Mouse (Mus musculus): Measurements from ENCODE around the gene Olfr794. TPM values are rescaled to one million over a fixed set of nuclear protein-coding genes. Genes with fewer than 3 reads are reported as not detected.

Olfr794 gene
- not detected in 2 replicates for polyA plus RNA-seq (2015; fragmentation: Nextera tagmentation; extraction: Ambion mirVana)

DNA sequence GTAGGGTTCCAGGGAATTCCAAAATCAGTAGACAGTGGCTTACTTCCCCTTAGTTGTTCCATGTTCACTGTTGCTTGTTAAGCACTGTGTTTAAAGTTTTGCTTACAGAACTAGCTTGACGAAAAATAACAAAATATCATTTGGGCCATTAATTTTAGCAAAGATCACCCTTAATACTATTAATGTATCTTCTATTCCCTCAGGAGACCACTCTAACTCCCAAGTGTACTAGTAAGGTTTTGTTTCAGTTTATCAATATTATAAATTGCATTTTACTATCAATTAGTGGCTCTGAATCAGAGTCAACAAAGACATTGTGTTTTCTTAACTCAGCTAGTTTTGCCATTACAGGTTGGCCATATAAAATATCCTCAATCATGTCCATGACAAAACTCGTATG is at the start of gene Olfr794:
Gene Olfr794, plus strand, starts transcription at position 301 of the 400 bp plus-strand sequence.
- no peak for ATAC-seq
- no peaks in the 10 kb centered on the region for H3K27me3 ChIP-seq
- no peak within 1 kb of the TSS for H3K4me3 ChIP-seq
- H3K9me3 ChIP-seq (replicated peaks): no peaks in the 10 kb centered on the region
- H3K36me3 ChIP-seq (ENCODE audit: poor library complexity, severe bottlenecking): no peaks in the 10 kb centered on the region
- H3K4me2 ChIP-seq: no peak within 1 kb of the TSS
- 84% methylated on average over 2 of the region's 2 CpGs for WGBS
- H3K27ac ChIP-seq: no peak within 1 kb of the TSS
- no peaks in the 10 kb centered on the region for H3K4me1 ChIP-seq
- no peak within 1 kb of the TSS for H3K9ac ChIP-seq

DNA sequence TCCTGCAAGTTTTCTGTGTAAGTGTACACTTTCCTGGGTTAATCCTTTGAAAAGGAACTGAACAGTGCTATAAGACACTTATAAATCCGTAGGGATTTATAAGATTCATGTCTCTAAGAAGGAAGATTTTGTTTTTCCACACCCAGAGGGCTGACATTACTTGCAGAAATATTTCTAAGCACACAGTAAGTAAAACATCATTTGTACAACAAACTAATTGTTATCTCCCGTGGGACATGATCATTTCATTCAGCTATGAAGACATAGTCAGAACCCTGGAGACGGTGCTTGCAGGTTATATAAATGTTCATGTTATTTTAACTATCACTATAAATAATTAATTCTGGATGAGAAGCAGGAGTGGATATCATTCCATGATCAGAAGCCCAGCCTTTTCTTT is 46.0 kb upstream of the Olfr794 start, which contains the start of gene Olfr791:
Gene Olfr791, plus strand, starts transcription at position 301 of the 400 bp plus-strand sequence.
- Histone ChIP-seq H3K9me3 (replicated peaks) (no peaks in the 10 kb centered on the region), H3K4me2 (no peak within 1 kb of the TSS), H3K9ac (no peak within 1 kb of the TSS), H3K4me1 (no peaks in the 10 kb centered on the region), H3K27ac (no peak within 1 kb of the TSS), H3K4me3 (no peak within 1 kb of the TSS), H3K36me3 (ENCODE audit: poor library complexity, severe bottlenecking) (no peaks in the 10 kb centered on the region), H3K27me3 (no peaks in the 10 kb centered on the region)
- 73% methylated on average over 3 of the region's 3 CpGs for WGBS
- ATAC-seq: no peak

DNA sequence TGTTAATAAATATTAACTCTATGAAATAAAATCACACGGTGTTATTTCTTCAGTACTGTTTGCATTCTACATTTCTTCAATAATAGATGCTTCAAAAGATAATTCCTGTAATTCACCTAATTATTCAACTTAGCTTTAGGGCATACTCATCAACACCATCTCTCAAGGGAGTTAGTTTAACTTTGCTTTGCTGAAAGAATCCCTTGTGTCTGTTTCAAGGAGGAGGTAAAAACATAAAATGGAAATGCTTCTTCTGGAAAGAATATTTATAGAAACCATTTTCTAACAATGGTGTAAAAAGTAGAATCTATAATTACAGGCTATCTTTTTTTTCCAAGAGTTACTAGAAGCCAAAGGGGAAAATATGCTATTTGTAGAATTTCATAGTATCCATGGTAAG is 28.6 kb upstream of the Olfr794 start, which contains the start of gene Olfr792:
Gene Olfr792, plus strand, starts transcription at position 301 of the 400 bp plus-strand sequence.
- H3K9ac ChIP-seq: no peak within 1 kb of the TSS
- no peak within 1 kb of the TSS for H3K27ac ChIP-seq
- H3K27me3 ChIP-seq: no peaks in the 10 kb centered on the region
- H3K36me3 ChIP-seq (ENCODE audit: poor library complexity, severe bottlenecking): no peaks in the 10 kb centered on the region
- no peak within 1 kb of the TSS for H3K4me3 ChIP-seq
- H3K9me3 ChIP-seq (replicated peaks): peaks cover 3% of the 10 kb centered on the region; the same call in 1 of the 2 replicates
- no peak for ATAC-seq
- no peaks in the 10 kb centered on the region for H3K4me1 ChIP-seq
- H3K4me2 ChIP-seq: no peak within 1 kb of the TSS
- 82% methylated on average over 1 of the region's 1 CpGs for whole genome bisulfite sequencing

DNA sequence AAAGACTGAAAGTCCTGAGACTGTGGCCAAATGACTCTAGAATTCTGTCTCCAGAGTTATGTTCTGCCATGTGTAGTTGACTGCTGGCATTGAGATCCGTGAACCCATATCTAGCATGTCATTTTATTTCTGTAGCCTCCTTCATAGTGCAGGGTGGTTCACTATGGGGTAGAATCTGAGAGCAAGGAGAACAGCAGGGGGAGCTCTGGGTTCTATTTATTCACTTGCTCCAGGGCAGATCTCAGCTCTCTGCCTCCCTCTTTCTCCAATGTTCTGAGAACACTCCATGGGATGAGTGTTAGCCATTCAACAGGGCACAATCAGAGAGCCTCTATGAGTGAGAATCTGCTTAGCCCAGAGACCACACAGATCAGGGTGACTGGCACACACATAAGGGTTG is 18.1 kb upstream of the Olfr794 start:
- Histone ChIP-seq H3K9ac (no peak overlapping the region), H3K36me3 (ENCODE audit: poor library complexity, severe bottlenecking) (no peaks in the 10 kb centered on the region), H3K27ac (no peak overlapping the region), H3K9me3 (replicated peaks) (peaks cover 5% of the 10 kb centered on the region), H3K4me2 (no peak overlapping the region), H3K4me1 (no peaks in the 10 kb centered on the region), H3K27me3 (no peaks in the 10 kb centered on the region), H3K4me3 (no peak overlapping the region)
- WGBS: 69% methylated on average over 1 of the region's 1 CpGs
- 0 out of 2 replicates have a peak, but pooled peaks have one; percentile 38 for ATAC-seq

DNA sequence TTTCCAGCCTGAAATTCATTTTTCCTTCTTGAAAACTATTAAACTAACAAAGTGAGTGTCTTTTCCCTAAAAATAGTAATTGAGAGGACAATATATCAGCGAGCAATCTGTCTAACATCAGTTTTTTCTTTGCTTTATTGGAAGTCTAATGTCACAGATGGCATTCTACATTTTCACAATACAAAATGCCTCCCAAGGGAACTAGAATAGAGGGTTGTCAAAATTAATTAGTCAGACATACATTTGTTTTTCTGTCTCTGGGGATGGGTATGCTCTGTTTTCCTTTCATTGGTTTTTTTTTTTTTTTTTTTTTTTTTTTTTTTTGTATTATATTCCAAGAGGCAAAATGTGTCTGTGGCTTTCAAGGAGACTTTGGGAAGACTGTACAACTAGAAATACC is 9.6 kb downstream of the Olfr794 start:
- Histone ChIP-seq H3K9me3 (replicated peaks) (no peaks in the 10 kb centered on the region), H3K36me3 (ENCODE audit: poor library complexity, severe bottlenecking) (no peaks in the 10 kb centered on the region), H3K27me3 (no peaks in the 10 kb centered on the region), H3K27ac (no peak overlapping the region), H3K4me1 (no peaks in the 10 kb centered on the region), H3K9ac (no peak overlapping the region), H3K4me3 (no peak overlapping the region), H3K4me2 (no peak overlapping the region)
- no peak for ATAC-seq
- 57% methylated on average over 1 of the region's 1 CpGs for WGBS

DNA sequence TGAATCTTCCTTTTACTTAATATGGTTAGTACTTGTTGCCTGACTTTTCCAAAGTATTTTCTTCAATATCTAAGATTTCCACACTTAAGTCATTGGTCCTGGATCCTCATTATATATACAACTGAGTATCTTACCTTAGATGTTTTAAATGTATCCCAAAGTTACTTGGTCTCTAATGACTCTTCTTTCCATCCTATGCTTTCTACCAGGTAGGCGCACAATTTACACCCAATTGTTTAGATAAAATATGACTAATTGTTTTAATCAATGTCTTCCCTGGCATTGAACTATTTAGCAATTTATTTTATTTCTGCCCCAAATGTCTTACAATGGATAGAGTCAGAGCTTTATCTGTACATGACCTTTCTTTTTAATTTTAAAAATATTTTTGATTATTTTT is 45.0 kb downstream of the Olfr794 start, which contains the start of gene Olfr796:
Gene Olfr796, minus strand, starts transcription at position 101 of the 400 bp plus-strand sequence.
- Histone ChIP-seq H3K36me3 (ENCODE audit: poor library complexity, severe bottlenecking) (no peaks in the 10 kb centered on the region), H3K27ac (no peak within 1 kb of the TSS), H3K9me3 (replicated peaks) (no peaks in the 10 kb centered on the region), H3K4me2 (no peak within 1 kb of the TSS), H3K9ac (no peak within 1 kb of the TSS), H3K4me3 (no peak within 1 kb of the TSS), H3K4me1 (no peaks in the 10 kb centered on the region), H3K27me3 (no peaks in the 10 kb centered on the region)
- no peak for ATAC-seq
- 94% methylated on average over 1 of the region's 1 CpGs for WGBS

DNA sequence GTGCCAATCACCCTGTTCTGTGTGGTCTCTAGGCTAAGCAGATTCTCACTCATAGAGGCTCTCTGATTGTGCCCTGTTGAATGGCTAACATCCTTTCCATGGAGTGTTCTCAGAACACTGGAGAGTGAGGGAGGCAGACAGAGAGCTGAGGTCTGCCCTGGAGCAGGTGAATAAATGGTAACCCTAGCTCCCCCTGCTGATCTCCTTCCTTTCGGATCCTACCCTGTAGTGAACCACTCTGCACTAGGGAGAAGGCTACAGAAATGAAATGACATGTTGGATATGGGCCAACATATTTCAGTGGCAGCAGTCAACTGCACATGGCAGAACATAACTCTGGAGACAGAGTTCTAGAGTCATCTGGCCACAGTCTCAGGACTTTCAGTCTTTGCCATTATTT is 54.3 kb downstream of the Olfr794 start:
- H3K4me1 ChIP-seq: no peaks in the 10 kb centered on the region
- no peak overlapping the region for H3K9ac ChIP-seq
- H3K4me3 ChIP-seq: no peak overlapping the region
- WGBS: 31% methylated on average over 1 of the region's 1 CpGs
- H3K27ac ChIP-seq: no peak overlapping the region
- 0 out of 2 replicates have a peak, but pooled peaks have one; percentile 21 for ATAC-seq
- no peaks in the 10 kb centered on the region for H3K36me3 ChIP-seq (ENCODE audit: poor library complexity, severe bottlenecking)
- H3K9me3 ChIP-seq (replicated peaks): no peaks in the 10 kb centered on the region
- no peak overlapping the region for H3K4me2 ChIP-seq
- no peaks in the 10 kb centered on the region for H3K27me3 ChIP-seq

Small RNA genes lying within 50 kb of the gene (microRNA-seq; reads per million reads assigned to microRNA genes)
- gene Gm23252: not detected

Other genes with a start within 250 kb of the Olfr794 start
- gene Olfr780, start 249.5 kb upstream of the Olfr794 start, polyA plus RNA-seq (2015; fragmentation: Nextera tagmentation; extraction: Ambion mirVana): not detected in 2 replicates
- gene Olfr781, start 238.8 kb upstream of the Olfr794 start, polyA plus RNA-seq (2015; fragmentation: Nextera tagmentation; extraction: Ambion mirVana): not detected in 2 replicates
- gene Olfr782, start 218.8 kb upstream of the Olfr794 start, polyA plus RNA-seq (2015; fragmentation: Nextera tagmentation; extraction: Ambion mirVana): not detected in 2 replicates
- 0.05 and 0.08 TPM in 2 replicates for gene Olfr784, start 183.6 kb upstream of the Olfr794 start, polyA plus RNA-seq (2015; fragmentation: Nextera tagmentation; extraction: Ambion mirVana)
- gene Olfr785, start 162.2 kb upstream of the Olfr794 start, polyA plus RNA-seq (2015; fragmentation: Nextera tagmentation; extraction: Ambion mirVana): not detected in 2 replicates
- not detected in 2 replicates for gene Olfr786, start 140.3 kb upstream of the Olfr794 start, polyA plus RNA-seq (2015; fragmentation: Nextera tagmentation; extraction: Ambion mirVana)
- not detected in 2 replicates for gene Olfr787, start 105.8 kb upstream of the Olfr794 start, polyA plus RNA-seq (2015; fragmentation: Nextera tagmentation; extraction: Ambion mirVana)
- gene Olfr788, start 96.7 kb upstream of the Olfr794 start, polyA plus RNA-seq (2015; fragmentation: Nextera tagmentation; extraction: Ambion mirVana): not detected in 2 replicates
- gene Olfr789, start 82.9 kb upstream of the Olfr794 start, polyA plus RNA-seq (2015; fragmentation: Nextera tagmentation; extraction: Ambion mirVana): not detected in 2 replicates
- not detected in 2 replicates for gene Olfr790, start 69.2 kb upstream of the Olfr794 start, polyA plus RNA-seq (2015; fragmentation: Nextera tagmentation; extraction: Ambion mirVana)
- not detected in 2 replicates for gene Olfr791, start 45.9 kb upstream of the Olfr794 start, polyA plus RNA-seq (2015; fragmentation: Nextera tagmentation; extraction: Ambion mirVana)
- not detected in 2 replicates for gene Olfr792, start 28.5 kb upstream of the Olfr794 start, polyA plus RNA-seq (2015; fragmentation: Nextera tagmentation; extraction: Ambion mirVana)
- gene Olfr796, start 44.9 kb downstream of the Olfr794 start, polyA plus RNA-seq (2015; fragmentation: Nextera tagmentation; extraction: Ambion mirVana): not detected in 2 replicates
- not detected in 2 replicates for gene Olfr798, start 60.3 kb downstream of the Olfr794 start, polyA plus RNA-seq (2015; fragmentation: Nextera tagmentation; extraction: Ambion mirVana)
- gene Olfr799, start 69.8 kb downstream of the Olfr794 start, polyA plus RNA-seq (2015; fragmentation: Nextera tagmentation; extraction: Ambion mirVana): not detected in 2 replicates
- not detected in 2 replicates for gene Olfr800, start 90.0 kb downstream of the Olfr794 start, polyA plus RNA-seq (2015; fragmentation: Nextera tagmentation; extraction: Ambion mirVana)
- gene Olfr801, start 106.2 kb downstream of the Olfr794 start, polyA plus RNA-seq (2015; fragmentation: Nextera tagmentation; extraction: Ambion mirVana): not detected in 2 replicates
- gene Olfr802, start 120.5 kb downstream of the Olfr794 start, polyA plus RNA-seq (2015; fragmentation: Nextera tagmentation; extraction: Ambion mirVana): not detected in 2 replicates
- not detected in 2 replicates for gene Olfr803, start 126.6 kb downstream of the Olfr794 start, polyA plus RNA-seq (2015; fragmentation: Nextera tagmentation; extraction: Ambion mirVana)
- not detected in 2 replicates for gene Olfr804, start 135.6 kb downstream of the Olfr794 start, polyA plus RNA-seq (2015; fragmentation: Nextera tagmentation; extraction: Ambion mirVana)
- not detected in 2 replicates for gene Olfr805, start 161.7 kb downstream of the Olfr794 start, polyA plus RNA-seq (2015; fragmentation: Nextera tagmentation; extraction: Ambion mirVana)
- not detected in 2 replicates for gene Olfr806, start 174.3 kb downstream of the Olfr794 start, polyA plus RNA-seq (2015; fragmentation: Nextera tagmentation; extraction: Ambion mirVana)
- gene Olfr807, start 190.1 kb downstream of the Olfr794 start, polyA plus RNA-seq (2015; fragmentation: Nextera tagmentation; extraction: Ambion mirVana): not detected in 2 replicates
- gene Olfr808, start 197.8 kb downstream of the Olfr794 start, polyA plus RNA-seq (2015; fragmentation: Nextera tagmentation; extraction: Ambion mirVana): not detected in 2 replicates
- gene Olfr809, start 207.0 kb downstream of the Olfr794 start, polyA plus RNA-seq (2015; fragmentation: Nextera tagmentation; extraction: Ambion mirVana): not detected in 2 replicates
- not detected in 2 replicates for gene Olfr810, start 227.3 kb downstream of the Olfr794 start, polyA plus RNA-seq (2015; fragmentation: Nextera tagmentation; extraction: Ambion mirVana)
- gene Olfr811, start 236.7 kb downstream of the Olfr794 start, polyA plus RNA-seq (2015; fragmentation: Nextera tagmentation; extraction: Ambion mirVana): not detected in 2 replicates